Mouse (Mus musculus) activated CD4-positive, CD25-positive, alpha-beta regulatory T cell, adult 9 weeks (primary cell): ENCODE data around the gene Nfu1. TPM values are rescaled to one million over a fixed set of nuclear protein-coding genes. Genes with fewer than 3 reads are reported as not detected.

Experiments used
- polyA plus RNA-seq: library from polyadenylated mRNA; unstranded; fragments of 100-300 nt; shearing (Covaris generic); gene quantifications from one replicate; pipeline ENCODE4 v1.2.1, GENCODE M21; 2017

The Nfu1 gene
- polyA plus RNA-seq: 97.5 TPM

GRCm38 (mm10) chr6:87008887-87009286, at the start of gene Nfu1:
Gene Nfu1 (plus strand): TSS chr6:87009236.

GRCm38 (mm10) chr6:87042337-87043130, 33.5 kb downstream of the Nfu1 start, which contains the start of gene Gfpt1:
Gene Gfpt1 (plus strand): TSS chr6:87042846.

Other genes starting within 250 kb of the Nfu1 start
- gene Anxa4, start 215.7 kb upstream of the Nfu1 start, polyA plus RNA-seq: 22.1 TPM
- gene Aak1, start 159.7 kb upstream of the Nfu1 start, polyA plus RNA-seq: 68.8 TPM
- gene Gfpt1, start 33.6 kb downstream of the Nfu1 start, polyA plus RNA-seq: 33.1 TPM
- gene D6Ertd527e, start 95.5 kb downstream of the Nfu1 start, polyA plus RNA-seq: 0.26 TPM